Mouse (Mus musculus) midbrain, embryonic 16.5 days (tissue): ENCODE measurements around the gene Usp2. TPM values are rescaled to one million over a fixed set of nuclear protein-coding genes. Genes with fewer than 3 reads are reported as not detected.

Source experiments
- ATAC-seq: fragments of 200-750 bp; cut with Nextera tagmentation; 2 replicates; pipeline ENCODE4 v1.8.0; 2017; ENCODE audit warnings: moderate TSS enrichment
- H3K27ac ChIP-seq: fragments of 300-500 bp; sonication (generic); 2 replicates; pipeline ENCODE4 v1.5.1; 2014; ENCODE audit warnings: mild to moderate bottlenecking, low read length, mixed read lengths
- H3K27me3 ChIP-seq: fragments of 300-500 bp; sonication (generic); 2 replicates; pipeline ENCODE4 v1.6.1; 2014; ENCODE audit warnings: low read depth, low read length, mixed read lengths; ENCODE audit not compliant: control insufficient read depth, insufficient read depth
- H3K36me3 ChIP-seq: fragments of 300-500 bp; sonication (generic); 2 replicates; pipeline ENCODE4 v1.6.1; 2014; ENCODE audit warnings: mild to moderate bottlenecking, low read length, moderate library complexity, mixed read lengths; ENCODE audit not compliant: control insufficient read depth, insufficient read depth
- H3K4me1 ChIP-seq: fragments of 300-500 bp; sonication (generic); 2 replicates; pipeline ENCODE4 v1.6.1; 2014; ENCODE audit warnings: mild to moderate bottlenecking, low read length, mixed read lengths; ENCODE audit not compliant: control insufficient read depth, insufficient read depth
- H3K4me2 ChIP-seq: fragments of 300-500 bp; sonication (generic); 2 replicates; pipeline ENCODE4 v1.6.1; 2014; ENCODE audit warnings: mild to moderate bottlenecking, low read length, mixed read lengths
- H3K4me3 ChIP-seq: fragments of 300-500 bp; sonication (generic); 2 replicates; pipeline ENCODE4 v1.5.1; 2014; ENCODE audit warnings: low read depth, mild to moderate bottlenecking, low read length, moderate library complexity, mixed read lengths
- H3K9ac ChIP-seq: fragments of 300-500 bp; sonication (generic); 2 replicates; pipeline ENCODE4 v1.6.1; 2014; ENCODE audit warnings: low read depth, low read length, mixed read lengths
- H3K9me3 ChIP-seq: fragments of 300-500 bp; sonication (generic); replicated peaks from 2 replicates; pipeline ENCODE4 v1.6.1; 2014; ENCODE audit warnings: mild to moderate bottlenecking, low read length, mixed read lengths; ENCODE audit not compliant: control insufficient read depth, poor library complexity, severe bottlenecking
- WGBS: fragments of 180-500 bp; shearing (Covaris S2); extraction: QIAGEN DNeasy Blood & Tissue Kit; methylation state at CpG from one replicate; pipeline ENCODE4 v1.1.7; 2014; 5-methylcytosine and 5-hydroxymethylcytosine counted together
- polyA plus RNA-seq: library from polyadenylated mRNA; unstranded; fragments of >200 nt; fragmentation: Nextera tagmentation; extraction: Ambion mirVana; gene quantifications from 2 replicates; pipeline ENCODE4 v1.2.1, GENCODE M21; 2015

Usp2 gene
- polyA plus RNA-seq, 1 experiment from 2014 or later: 9.7 TPM

- Histone ChIP-seq H3K9me3 (no peaks in the 10 kb centered on the region), H3K4me1 (no peaks in the 10 kb centered on the region), H3K9ac (no peak overlapping the region), H3K4me3 (no peak overlapping the region), H3K4me2 (no peak overlapping the region), H3K27ac (no peak overlapping the region), H3K36me3 (no peaks in the 10 kb centered on the region), H3K27me3 (no peaks in the 10 kb centered on the region)
- ATAC-seq: no peak
- 51% methylated on average over 5 of the region's 5 CpGs for WGBS
Observed at GRCm38 (mm10) chr9:44119011-44119410, 52.2 kb downstream of the Usp2 start.

GRCm38 (mm10) chr9:44119948-44120465 lies 53.2 kb downstream of the Usp2 start:
- no peak overlapping the region for H3K9ac ChIP-seq
- H3K4me3 ChIP-seq: no peak overlapping the region
- no peaks in the 10 kb centered on the region for H3K4me1 ChIP-seq
- WGBS: 86% methylated on average over 8 of the region's 8 CpGs
- H3K36me3 ChIP-seq: no peaks in the 10 kb centered on the region
- no peaks in the 10 kb centered on the region for H3K9me3 ChIP-seq
- no peak overlapping the region for H3K4me2 ChIP-seq
- H3K27me3 ChIP-seq: no peaks in the 10 kb centered on the region
- ATAC-seq: no peak
- no peak overlapping the region for H3K27ac ChIP-seq

- Histone ChIP-seq H3K27me3 (0 out of 2 replicates have a peak, but pooled peaks cover 1% of the 10 kb centered on the region), H3K4me1 (0 out of 2 replicates have a peak, but pooled peaks cover 4% of the 10 kb centered on the region), H3K4me2 (no peak overlapping the region), H3K9me3 (no peaks in the 10 kb centered on the region), H3K4me3 (no peak overlapping the region), H3K27ac (no peak overlapping the region), H3K9ac (no peak overlapping the region), H3K36me3 (no peaks in the 10 kb centered on the region)
- 65% methylated on average over 6 of the region's 6 CpGs for WGBS
- ATAC-seq: no peak
Observed at GRCm38 (mm10) chr9:44124317-44124716, 57.5 kb downstream of the Usp2 start.

- Histone ChIP-seq H3K9ac (no peak overlapping the region), H3K9me3 (no peaks in the 10 kb centered on the region), H3K4me2 (no peak overlapping the region), H3K27me3 (0 out of 2 replicates have a peak, but pooled peaks cover 6% of the 10 kb centered on the region), H3K36me3 (no peaks in the 10 kb centered on the region), H3K27ac (no peak overlapping the region), H3K4me1 (peaks cover 9% of the 10 kb centered on the region), H3K4me3 (no peak overlapping the region)
- 56% methylated on average over 5 of the region's 5 CpGs for WGBS
- ATAC-seq: no peak
Observed at GRCm38 (mm10) chr9:44125026-44125425, 58.2 kb downstream of the Usp2 start.

- Histone ChIP-seq H3K9me3 (no peaks in the 10 kb centered on the region), H3K4me1 (peaks cover 11% of the 10 kb centered on the region), H3K4me2 (peak overlapping the region; percentile 33), H3K27me3 (0 out of 2 replicates have a peak, but pooled peaks cover 6% of the 10 kb centered on the region), H3K36me3 (no peaks in the 10 kb centered on the region), H3K4me3 (no peak overlapping the region), H3K27ac (no peak overlapping the region), H3K9ac (no peak overlapping the region)
- 30% methylated on average over 18 of the region's 18 CpGs for WGBS
- ATAC-seq: peak; percentile 69; the same call in 1 of the 2 replicates
Observed at GRCm38 (mm10) chr9:44125546-44126428, 59.0 kb downstream of the Usp2 start.

GRCm38 (mm10) chr9:44126746-44127145 lies 59.9 kb downstream of the Usp2 start:
- ATAC-seq: no peak
- WGBS: 83% methylated on average over 3 of the region's 3 CpGs
- H3K27ac ChIP-seq: no peak overlapping the region

GRCm38 (mm10) chr9:44127351-44127801 lies 60.6 kb downstream of the Usp2 start:
- Histone ChIP-seq H3K4me1 (peaks cover 11% of the 10 kb centered on the region), H3K27ac (no peak overlapping the region), H3K36me3 (no peaks in the 10 kb centered on the region), H3K4me2 (no peak overlapping the region), H3K9ac (no peak overlapping the region), H3K9me3 (no peaks in the 10 kb centered on the region), H3K27me3 (peaks cover 13% of the 10 kb centered on the region), H3K4me3 (no peak overlapping the region)
- WGBS: 48% methylated on average over 3 of the region's 3 CpGs
- no peak for ATAC-seq

More at GRCm38 (mm10) chr9:44126746-44127145, 59.9 kb downstream of the Usp2 start:
- Histone ChIP-seq H3K4me2 (no peak overlapping the region), H3K4me1 (peaks cover 11% of the 10 kb centered on the region), H3K9me3 (no peaks in the 10 kb centered on the region), H3K4me3 (no peak overlapping the region), H3K36me3 (no peaks in the 10 kb centered on the region), H3K27me3 (peaks cover 10% of the 10 kb centered on the region; the same call in 1 of the 2 replicates), H3K9ac (no peak overlapping the region)

- H3K27me3 ChIP-seq: peaks cover 33% of the 10 kb centered on the region
- peak overlapping the region; percentile 29 for H3K4me3 ChIP-seq
- ATAC-seq: no peak
- H3K4me2 ChIP-seq: peak overlapping the region; percentile 55
- 6% methylated on average over 9 of the region's 9 CpGs for WGBS
- H3K27ac ChIP-seq: no peak overlapping the region; the same call in 1 of the 2 replicates
- H3K36me3 ChIP-seq: no peaks in the 10 kb centered on the region
- no peaks in the 10 kb centered on the region for H3K9me3 ChIP-seq
- peak overlapping the region; percentile 53 for H3K9ac ChIP-seq
- peaks cover 20% of the 10 kb centered on the region for H3K4me1 ChIP-seq
Observed at GRCm38 (mm10) chr9:44129633-44130032, 62.8 kb downstream of the Usp2 start.

GRCm38 (mm10) chr9:44130034-44130433 lies 63.2 kb downstream of the Usp2 start:
- under 1% methylated on average over 27 of the region's 27 CpGs for WGBS
- Histone ChIP-seq H3K9me3 (no peaks in the 10 kb centered on the region), H3K9ac (peak overlapping the region; percentile 53), H3K4me2 (peak overlapping the region; percentile 55), H3K4me1 (peaks cover 24% of the 10 kb centered on the region), H3K36me3 (no peaks in the 10 kb centered on the region), H3K4me3 (peak overlapping the region; percentile 29), H3K27me3 (peaks cover 36% of the 10 kb centered on the region), H3K27ac (no peak overlapping the region; the same call in 1 of the 2 replicates)
- 0 out of 2 replicates have a peak, but pooled peaks have one; percentile 13 for ATAC-seq
